24 mouse cellular contexts compared by ENCODE assay signal in the genomic region with DNA sequence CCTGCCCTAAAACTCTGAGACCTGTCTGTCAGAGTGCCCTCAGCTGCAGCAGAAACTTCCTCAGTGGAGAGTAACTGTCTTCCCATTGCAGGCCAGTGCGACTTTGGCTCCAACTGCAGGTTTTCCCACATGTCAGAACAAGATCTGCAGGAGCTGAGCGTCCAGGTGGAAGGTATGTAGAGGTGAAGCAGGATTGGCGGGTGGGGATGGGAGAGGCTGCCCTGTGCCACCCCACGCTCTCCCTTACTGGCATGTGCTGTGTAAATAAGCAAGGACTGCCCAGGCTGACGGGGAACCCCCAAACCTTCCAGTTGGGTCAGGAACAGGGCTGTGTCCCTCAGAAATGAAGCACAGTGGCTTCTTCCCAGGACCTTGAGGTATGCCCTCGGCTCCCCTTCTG. TPM values are rescaled to one million over a fixed set of nuclear protein-coding genes. Genes with fewer than 3 reads are reported as not detected.
A peak's percentile ranks its signal among the peaks of the same experiment; 100 is the strongest.
DNase-seq lines count a peak whose midpoint lies in the region; ATAC-seq lines count a peak whose summit lies in the region.
"Had no signal": no experiment of that assay in that cellular context is flagged by ENCODE, and none has a peak within 500 bp of the region (broad histone marks: within the 10 kb centered on the region; RNA-seq: fewer than 3 reads in every experiment).

No protein-coding gene starts in this region.

- peaks cover 17% of the 10 kb centered on the region; the same call in 1 of the 2 replicates for H3K36me3 ChIP-seq in kidney, embryonic 15.5 days
- 0 out of 2 replicates have a peak, but pooled peaks cover 4% of the 10 kb centered on the region for H3K36me3 ChIP-seq in kidney, embryonic 14.5 days (ENCODE audit: control insufficient read depth, insufficient read depth, low read length)
- H3K36me3 ChIP-seq: liver, embryonic 13.5 days had no signal

- WGBS in kidney, embryonic 15.5 days, result 81% methylated on average over 6 of the region's 6 CpGs
- WGBS in kidney, embryonic 14.5 days, result 79% methylated on average over 6 of the region's 6 CpGs

- intact Hi-C loops in left cerebral cortex, postnatal 14 days (cut with DNase I), result no loop called here

- no peak overlapping the region for H3K4me2 ChIP-seq in kidney, embryonic 15.5 days
- no peak overlapping the region for H3K4me2 ChIP-seq in kidney, embryonic 14.5 days (replicated peaks; ENCODE audit: low read depth, low read length)
- H3K4me2 ChIP-seq: embryonic facial prominence, embryonic 12.5 days; hindbrain, embryonic 14.5 days; liver, embryonic 13.5 days; midbrain, embryonic 13.5 days had no signal

- H3K4me1 ChIP-seq in kidney, embryonic 15.5 days, result no peaks in the 10 kb centered on the region
- H3K4me1 ChIP-seq in kidney, embryonic 14.5 days (ENCODE audit: control insufficient read depth, insufficient read depth, low read length), result no peaks in the 10 kb centered on the region
- H3K4me1 ChIP-seq: liver, embryonic 13.5 days had no signal

- 0 out of 2 replicates have a peak overlapping the region, but pooled peaks have one; percentile 22 for H3K27ac ChIP-seq in kidney, embryonic 15.5 days
- no peak overlapping the region for H3K27ac ChIP-seq in kidney, embryonic 14.5 days (ENCODE audit: low read depth, low read length)
- H3K27ac ChIP-seq: embryonic facial prominence, embryonic 12.5 days; hindbrain, embryonic 14.5 days; liver, embryonic 13.5 days; midbrain, embryonic 13.5 days had no signal

- peak; percentile 82 for DNase-seq in gonadal fat pad, adult 2 months (ENCODE audit: low read depth)
- peak; percentile 36 for DNase-seq in lung, postnatal 36 days
- DNase-seq in right cerebral cortex, adult 2 months (ENCODE audit: low spot score in 2 of 2), result no peak
- DNase-seq in left cerebral cortex, postnatal 14 days (ENCODE audit: low spot score in 2 of 2), result no peak
- no peak for DNase-seq in thymus, postnatal 0 days (ENCODE audit: low spot score)
- DNase-seq: B cell, adult 2 months; cerebellum, adult 11-12 months; cerebellum, postnatal 25 days; kidney, adult 11 months; left cerebral cortex, postnatal 4 days; liver, embryonic 13.5 days; right cerebral cortex, adult 18-20 months had no signal

- no peak for ATAC-seq in kidney, embryonic 15.5 days (replicated peaks; ENCODE audit: low FRiP score)
- ATAC-seq in kidney, embryonic 14.5 days (ENCODE audit: low FRiP score, low TSS enrichment), result no peak
- peak; percentile 1; the same call in 1 of the 2 replicates for ATAC-seq in common myeloid progenitor, adult 5-6 weeks (replicated peaks; ENCODE audit: low read depth, poor library complexity, severe bottlenecking)
- ATAC-seq: activated CD4-positive, CD25-positive, alpha-beta regulatory T cell, adult 4 months; midbrain, embryonic 13.5 days; Patski had no signal

- no peak overlapping the region for H3K4me3 ChIP-seq in kidney, embryonic 15.5 days (replicated peaks)
- H3K4me3 ChIP-seq in kidney, embryonic 14.5 days (ENCODE audit: low read length), result no peak overlapping the region
- H3K4me3 ChIP-seq: embryonic facial prominence, embryonic 12.5 days; liver, embryonic 13.5 days; midbrain, embryonic 13.5 days; myocyte had no signal

- H3K27me3 ChIP-seq in kidney, embryonic 15.5 days, result no peaks in the 10 kb centered on the region
- no peaks in the 10 kb centered on the region for H3K27me3 ChIP-seq in kidney, embryonic 14.5 days (ENCODE audit: control insufficient read depth, insufficient read depth, low read length)
- H3K27me3 ChIP-seq: embryonic facial prominence, embryonic 12.5 days; liver, embryonic 13.5 days; midbrain, embryonic 13.5 days; Patski had no signal

- no peak overlapping the region for H3K9ac ChIP-seq in kidney, embryonic 15.5 days
- H3K9ac ChIP-seq in kidney, embryonic 14.5 days (ENCODE audit: low read depth, low read length), result no peak overlapping the region
- H3K9ac ChIP-seq: embryonic facial prominence, embryonic 12.5 days; hindbrain, embryonic 14.5 days; liver, embryonic 13.5 days; midbrain, embryonic 13.5 days had no signal

- H3K9me3 ChIP-seq in kidney, embryonic 15.5 days (replicated peaks), result no peaks in the 10 kb centered on the region
- H3K9me3 ChIP-seq in kidney, embryonic 14.5 days (ENCODE audit: control insufficient read depth, low read length), result no peaks in the 10 kb centered on the region
- H3K9me3 ChIP-seq: embryonic facial prominence, embryonic 12.5 days; liver, embryonic 13.5 days; midbrain, embryonic 13.5 days had no signal

RNA-seq across cellular contexts. Expression of gene Cabp7, which starts 16.5 kb away (rescaled TPM):
- 0.10 and 0.17 TPM in 2 replicates for polyA plus RNA-seq in kidney, embryonic 15.5 days (2015; fragmentation: Nextera tagmentation; extraction: Ambion mirVana)
- 0.13 TPM in 1 of 2 replicates, not detected in the other for polyA plus RNA-seq in kidney, embryonic 14.5 days (2014; fragmentation: Nextera tagmentation; extraction: Ambion mirVana)
- total RNA-seq in common myeloid progenitor, adult 5-6 weeks (2017), result not detected in 2 replicates
- 0.07 TPM in 1 of 2 replicates, not detected in the other for polyA plus RNA-seq in gonadal fat pad, adult 2 months (2012; rRNA removed)
- total RNA-seq in left cerebral cortex, postnatal 14 days (2021), result 10 to 100 TPM in 1 of 2 experiments, 1 to 10 TPM in 1; 5.8 to 14.4 TPM
- 0.16 and 0.17 TPM in 2 replicates for polyA plus RNA-seq in thymus, postnatal 0 days (2015; fragmentation: Nextera tagmentation; extraction: Ambion mirVana)
- total RNA-seq: heart, adult 18-20 months; megakaryocyte progenitor cell, adult 5-6 weeks had no signal
- polyA plus RNA-seq: liver, embryonic 13.5 days; spleen, adult 2 months had no signal

RNA-seq across cellular contexts. Expression of gene Zmat5, which starts 25.6 kb away (rescaled TPM):
- polyA plus RNA-seq in kidney, embryonic 15.5 days (2015; fragmentation: Nextera tagmentation; extraction: Ambion mirVana), result 71.6 and 72.1 TPM in 2 replicates
- polyA plus RNA-seq in kidney, embryonic 14.5 days (2014; fragmentation: Nextera tagmentation; extraction: Ambion mirVana), result 59.8 and 77.4 TPM in 2 replicates
- 6.0 and 11.5 TPM in 2 replicates for total RNA-seq in common myeloid progenitor, adult 5-6 weeks (2017)
- 32.7 and 38.8 TPM in 2 replicates for polyA plus RNA-seq in gonadal fat pad, adult 2 months (2012; rRNA removed)
- total RNA-seq in left cerebral cortex, postnatal 14 days (2021), result 10 to 100 TPM; 25.7 to 30.7 TPM
- 91.0 and 95.8 TPM in 2 replicates for polyA plus RNA-seq in thymus, postnatal 0 days (2015; fragmentation: Nextera tagmentation; extraction: Ambion mirVana)

RNA-seq across cellular contexts. Expression of gene Uqcr10, which starts 26.0 kb away (rescaled TPM):
- polyA plus RNA-seq in kidney, embryonic 15.5 days (2015; fragmentation: Nextera tagmentation; extraction: Ambion mirVana), result 889 and 930 TPM in 2 replicates
- 800 and 1,083 TPM in 2 replicates for polyA plus RNA-seq in kidney, embryonic 14.5 days (2014; fragmentation: Nextera tagmentation; extraction: Ambion mirVana)
- total RNA-seq in common myeloid progenitor, adult 5-6 weeks (2017), result 117 and 123 TPM in 2 replicates
- 542 and 896 TPM in 2 replicates for polyA plus RNA-seq in gonadal fat pad, adult 2 months (2012; rRNA removed)
- 100 to 1,000 TPM; 429 to 434 TPM for total RNA-seq in left cerebral cortex, postnatal 14 days (2021)
- 1,084 and 1,132 TPM in 2 replicates for polyA plus RNA-seq in thymus, postnatal 0 days (2015; fragmentation: Nextera tagmentation; extraction: Ambion mirVana)

Comparison
In these comparisons a context has a peak if more than half of its experiments do, and no peak if none do; other contexts are left out.
1. DNase-seq: peak in gonadal fat pad, adult 2 months (single experiment) and lung, postnatal 36 days (single experiment); none in right cerebral cortex, adult 2 months (0 of 2), left cerebral cortex, postnatal 14 days (0 of 2) and thymus, postnatal 0 days (single experiment).